Mouse (Mus musculus) mouse embryonic stem cell (cell line): ENCODE data around the gene Gm7173.

Experiments
- in situ Hi-C, 2 experiments: fragments of 300-500 bp; cut with MboI; formaldehyde crosslinking; loops; 1 replicate in 1 of 2; 3 replicates in 1 of 2; pipeline ENCODE4 v1.14.3; 2019 to 2020; ENCODE audit warnings: low sequenced_read_pairs in 2 of 2, low pct_unique_long_range_greater_than_20kb in 1 of 2, mixed read lengths in 1 of 2; ENCODE audit not compliant: unreplicated experiment in 1 of 2

The Gm7173 gene

GRCm38 (mm10) chrX:79516977-79517645 is at the start of gene Gm7173:
Gene Gm7173, minus strand, starts transcription at chrX:79517285.
- in situ Hi-C loops = no loop called here

DNA sequence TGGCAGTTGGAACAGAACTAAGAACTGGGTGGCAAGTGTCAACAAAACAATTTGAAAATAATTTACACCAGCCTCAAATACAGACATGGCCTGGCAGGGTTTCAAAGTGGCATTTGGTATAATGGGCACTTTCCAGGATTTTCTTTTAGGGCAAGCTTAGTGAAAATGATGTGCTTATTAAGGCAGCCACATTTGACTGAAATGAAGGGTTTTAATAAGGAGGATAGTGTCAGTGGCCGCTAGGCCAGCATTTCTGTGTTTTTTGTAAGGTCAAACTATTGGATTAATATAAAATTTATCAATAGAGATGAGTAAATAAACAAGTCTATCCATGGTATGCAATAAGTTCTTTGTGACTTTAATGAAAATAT is 546 bp upstream of the Gm7173 start:
- in situ Hi-C loops = no loop called here

DNA sequence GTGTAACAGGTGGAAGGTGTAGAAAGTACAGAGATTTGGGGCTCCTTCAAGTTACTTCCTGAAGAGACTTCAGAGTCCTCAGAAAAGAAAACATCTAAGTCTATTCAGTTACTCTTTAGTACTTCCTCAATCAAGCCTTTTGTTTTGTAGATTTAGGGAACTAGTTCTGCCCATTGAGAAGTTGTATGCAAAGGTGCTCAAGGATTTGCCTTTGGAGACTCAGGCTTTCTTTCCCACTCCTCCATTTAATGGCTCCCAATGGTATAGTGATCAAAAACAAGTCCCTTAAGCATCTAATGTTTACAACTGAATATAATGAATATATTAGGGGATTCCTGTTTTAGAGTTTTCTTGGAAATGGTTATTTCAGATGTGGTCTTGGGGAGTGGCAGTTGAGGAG is 200.3 kb downstream of the Gm7173 start:
- in situ Hi-C loops = no loop called here
